Mouse (Mus musculus) megakaryocyte-erythroid progenitor cell, adult 5-6 weeks (primary cell): ENCODE measurements at regions not wholly inside any gene's neighbourhood (a gene's known extent, or its start where the extent isn't known, plus 50 kb on each side); places are given as distances from the start of the nearest gene placed in this dataset.

Experiments
- ATAC-seq: replicated peaks from 2 replicates; pipeline ENCODE4 v1.8.0; 2016; ENCODE audit warnings: mild to moderate bottlenecking, inconsistent platforms; ENCODE audit not compliant: severe bottlenecking, poor library complexity, low FRiP score, low TSS enrichment

DNA sequence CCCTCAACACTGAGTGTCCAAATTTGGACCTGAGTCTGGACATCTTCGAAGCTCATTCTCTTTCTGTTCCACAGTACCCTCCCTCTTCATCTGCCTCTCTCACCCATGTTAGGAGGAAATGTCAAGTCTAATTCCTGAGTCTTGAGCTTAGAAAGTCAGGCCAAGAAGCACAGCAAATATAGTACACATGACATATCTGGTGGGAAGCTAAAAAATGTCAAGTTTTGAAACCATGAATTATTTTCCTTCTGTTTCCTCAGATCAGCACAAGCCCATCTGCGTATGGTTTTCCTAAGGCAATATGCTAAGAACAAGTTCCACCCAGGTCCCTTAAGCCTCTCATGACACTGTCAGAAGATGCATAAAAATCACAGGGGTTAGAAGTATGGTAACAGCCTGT lies 553.6 kb upstream of the Cdh11 start:
- ATAC-seq: no peak

- no peak for ATAC-seq
Observed at GRCm38 (mm10) chr8:103339951-103340350, 554.5 kb upstream of the Cdh11 start.

DNA sequence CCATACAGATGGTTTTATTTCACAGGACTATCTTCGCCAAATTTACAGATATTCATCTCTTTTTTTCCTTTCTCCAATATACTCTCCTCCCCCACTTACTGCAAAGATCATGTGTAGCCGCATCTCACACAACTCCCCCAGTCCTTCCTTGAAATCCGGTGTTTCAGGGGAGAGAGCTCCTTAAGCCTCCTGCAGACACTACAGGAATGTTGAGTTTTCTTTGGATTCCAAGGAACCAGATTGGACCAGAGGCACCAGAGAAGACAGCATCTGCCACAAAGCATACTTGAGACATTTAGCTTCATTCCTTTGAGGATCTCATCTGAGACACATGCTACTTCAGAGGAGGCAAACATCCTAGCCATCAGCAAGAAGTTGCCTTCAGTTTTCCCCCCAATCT lies 558.4 kb upstream of the Cdh11 start:
- ATAC-seq: no peak

GRCm38 (mm10) chr8:103344871-103345270 lies 559.4 kb upstream of the Cdh11 start:
- ATAC-seq: no peak

DNA sequence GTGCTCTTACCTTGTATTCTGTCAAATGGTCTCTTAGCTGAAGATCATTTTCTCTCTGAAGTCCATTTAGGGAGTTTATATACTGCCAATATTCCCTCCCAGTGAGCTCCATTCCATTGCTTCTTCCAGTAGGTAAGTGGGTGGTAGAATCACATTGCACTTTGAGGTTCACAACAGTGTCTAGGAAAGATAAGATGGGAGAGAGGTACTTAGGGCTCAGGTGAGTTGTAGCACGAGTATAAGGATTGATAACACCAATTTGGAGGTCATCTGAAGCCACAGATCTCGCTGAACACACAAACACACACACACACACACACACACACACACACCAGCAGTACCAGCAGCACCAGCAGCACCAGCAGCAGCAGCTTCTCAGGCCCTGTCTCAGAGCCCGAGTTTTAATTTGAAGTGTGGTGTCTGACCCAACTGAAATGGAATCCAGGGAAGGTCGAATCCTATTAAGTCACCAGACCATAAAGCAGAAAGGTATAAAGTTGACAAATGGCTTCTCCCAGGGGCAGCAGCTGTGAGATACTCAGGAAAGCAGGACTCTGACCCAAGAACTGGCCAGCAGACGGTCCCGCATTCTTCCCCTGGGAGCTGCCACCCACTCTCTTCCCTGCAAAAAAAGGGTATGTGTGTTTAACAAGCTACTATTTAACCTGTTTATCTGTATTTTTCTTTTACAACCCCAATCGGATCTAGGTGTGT lies 561.9 kb upstream of the Cdh11 start:
- ATAC-seq: no peak

DNA sequence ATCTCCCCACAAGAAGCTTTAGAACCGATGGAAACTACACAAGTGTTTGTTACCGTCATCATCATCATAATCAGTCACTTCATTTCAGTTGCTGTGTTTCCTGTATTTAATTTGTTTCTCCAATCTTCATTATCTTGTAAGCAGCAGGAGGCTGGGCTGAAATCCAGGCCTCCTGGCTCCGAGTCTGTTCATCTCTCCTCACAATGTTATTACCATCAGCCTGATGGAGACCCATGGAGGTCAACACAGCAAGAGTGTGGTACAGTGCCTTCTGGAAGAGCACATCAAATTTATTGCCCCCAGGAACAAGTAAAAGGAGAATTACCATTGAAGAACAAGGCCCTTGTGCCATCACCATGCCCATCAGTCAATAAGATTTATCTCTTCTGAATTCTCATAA lies 576.3 kb upstream of the Cdh11 start:
- ATAC-seq: no peak

GRCm38 (mm10) chr8:103370394-103370793 lies 585.0 kb upstream of the Cdh11 start:
- ATAC-seq: no peak

DNA sequence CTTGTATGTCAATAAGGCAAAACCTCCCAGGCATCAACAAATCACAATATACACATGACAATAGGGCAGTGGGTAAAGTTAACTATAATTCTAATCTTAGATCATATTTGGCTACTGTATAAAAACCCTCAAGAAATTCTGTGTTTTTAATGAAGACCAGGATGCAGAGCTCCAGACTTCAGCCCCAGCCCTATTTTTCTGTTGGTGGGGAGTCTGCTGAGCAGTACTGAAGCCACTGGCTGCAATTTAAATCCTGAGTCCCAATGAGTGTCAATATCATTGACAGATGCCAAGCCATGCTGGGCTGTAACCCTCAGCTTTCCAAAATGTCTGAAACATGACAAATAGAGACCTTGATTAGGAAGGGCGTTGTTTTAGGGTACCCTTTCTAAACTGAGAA lies 587.6 kb upstream of the Cdh11 start:
- ATAC-seq: no peak

- no peak for ATAC-seq
Observed at GRCm38 (mm10) chr8:103374151-103374550, 588.7 kb upstream of the Cdh11 start.

- no peak for ATAC-seq
Observed at GRCm38 (mm10) chr8:103378545-103378944, 593.1 kb upstream of the Cdh11 start.

GRCm38 (mm10) chr8:103381575-103381974 lies 596.1 kb upstream of the Cdh11 start:
- no peak for ATAC-seq

DNA sequence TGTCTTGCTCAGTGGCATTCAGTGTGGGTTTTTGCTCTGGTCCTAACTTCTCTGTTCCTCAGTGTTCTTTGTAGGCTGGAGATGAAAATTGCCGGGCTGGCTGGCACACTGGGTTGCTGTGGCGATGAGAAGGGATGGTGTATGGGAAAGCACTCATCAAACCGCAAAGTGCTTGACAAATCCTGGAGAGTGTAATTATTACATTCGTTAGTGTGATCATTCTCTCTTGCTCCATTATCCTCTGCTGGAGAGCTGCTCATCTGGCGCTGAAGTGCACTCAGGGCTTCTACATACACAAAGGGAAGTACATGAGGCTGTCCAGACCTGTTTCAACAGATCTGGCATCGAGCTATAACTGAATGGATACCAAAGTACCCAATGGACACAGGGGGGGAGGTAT lies 605.9 kb upstream of the Cdh11 start:
- ATAC-seq: no peak

GRCm38 (mm10) chr8:103395316-103395715 lies 609.9 kb upstream of the Cdh11 start:
- no peak for ATAC-seq

DNA sequence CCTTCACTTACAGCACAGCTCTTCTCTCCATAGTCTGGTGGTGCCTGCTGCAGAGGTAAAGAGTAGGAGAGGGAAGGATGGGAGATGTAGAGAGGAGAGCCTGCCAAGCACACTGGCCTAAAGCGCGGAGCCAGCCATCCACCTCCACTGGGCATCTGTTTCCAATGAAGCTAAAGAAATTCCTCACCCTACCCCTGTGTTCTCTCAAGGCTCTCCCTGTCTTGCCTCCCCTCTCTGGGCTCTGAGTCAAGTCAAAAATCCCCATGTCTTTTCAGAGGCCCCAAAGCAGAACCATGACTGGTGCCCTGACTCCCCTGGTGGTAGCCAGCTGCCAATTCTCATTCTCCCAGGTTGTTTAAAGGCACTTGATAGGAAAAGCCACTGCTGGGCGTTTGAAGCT lies 612.7 kb upstream of the Cdh11 start:
- ATAC-seq: no peak

DNA sequence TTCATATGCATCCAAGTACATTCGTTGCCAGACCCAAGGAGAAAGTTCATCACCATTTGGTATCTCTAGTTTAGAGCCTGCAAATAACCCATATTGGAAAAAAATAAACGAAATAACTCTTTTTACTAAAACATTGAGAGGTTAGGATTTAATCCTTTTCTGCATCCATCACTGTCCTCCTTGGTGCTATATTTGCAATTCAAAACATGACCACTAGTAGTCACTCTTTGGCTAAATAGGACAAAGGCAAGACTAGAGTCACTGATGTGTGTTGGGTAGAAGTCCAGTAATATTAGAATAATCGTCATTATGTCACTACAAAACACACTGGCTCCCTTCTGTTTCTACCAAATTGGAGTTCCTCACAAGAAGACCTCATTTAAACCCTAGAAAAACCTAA lies 614.0 kb upstream of the Cdh11 start:
- ATAC-seq: no peak

GRCm38 (mm10) chr8:103400143-103400542 lies 614.7 kb upstream of the Cdh11 start:
- no peak for ATAC-seq

DNA sequence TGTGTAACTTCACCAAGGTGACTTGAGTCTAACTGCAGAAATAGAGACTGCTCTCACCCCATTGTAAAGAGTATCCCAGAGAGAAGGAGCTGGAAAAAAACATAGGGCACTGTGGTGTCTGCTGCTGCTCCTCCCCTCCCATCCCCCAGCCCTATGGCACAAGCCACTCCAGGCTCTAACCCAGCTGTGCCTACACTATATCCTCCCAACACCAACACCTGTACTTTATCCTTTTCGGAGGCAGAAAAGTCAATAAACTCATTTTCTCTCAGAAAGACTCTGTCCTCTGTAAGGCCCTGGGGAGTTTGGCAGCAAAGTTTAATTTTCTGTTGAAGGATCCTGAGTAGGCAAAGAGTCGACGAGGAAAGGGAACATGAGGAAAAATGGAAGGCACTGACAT lies 617.3 kb upstream of the Cdh11 start:
- ATAC-seq: no peak

DNA sequence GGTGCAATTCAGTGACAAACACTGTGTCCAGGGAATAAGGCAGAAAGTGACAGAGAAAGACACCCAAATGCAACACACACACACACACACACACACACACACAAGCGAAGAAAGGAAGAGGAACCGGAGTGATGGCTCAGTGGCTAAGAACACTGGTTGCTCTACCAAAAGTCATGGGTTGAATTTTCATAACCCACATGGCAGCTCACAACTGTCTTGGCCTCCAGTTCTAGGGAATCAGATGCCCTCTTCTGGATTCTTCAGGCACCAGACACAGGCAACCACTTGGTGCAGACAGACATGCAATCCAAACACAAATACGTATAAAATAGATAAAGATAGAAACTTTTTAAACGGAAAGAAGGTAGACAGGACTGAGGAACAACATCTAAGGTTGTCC lies 618.4 kb upstream of the Cdh11 start:
- no peak for ATAC-seq

DNA sequence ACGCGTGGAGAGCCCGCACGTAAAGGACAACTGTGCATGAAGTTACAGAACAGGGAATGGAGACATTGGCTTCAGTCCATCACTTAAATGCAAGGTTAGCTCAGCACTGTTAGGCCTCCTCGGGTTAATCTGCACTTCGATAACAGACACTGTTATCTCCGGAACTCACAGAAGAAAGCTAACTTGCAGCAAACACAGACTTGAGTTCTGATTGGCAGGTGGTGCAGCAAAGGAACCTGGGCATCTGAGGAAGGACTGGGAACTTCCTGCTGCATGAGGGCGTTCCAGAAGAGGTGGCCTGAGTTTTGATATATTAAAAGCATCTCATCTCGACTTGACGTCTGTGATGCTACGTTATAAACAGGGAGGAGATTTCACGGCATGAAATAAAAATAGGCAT lies 620.3 kb upstream of the Cdh11 start:
- ATAC-seq: no peak

DNA sequence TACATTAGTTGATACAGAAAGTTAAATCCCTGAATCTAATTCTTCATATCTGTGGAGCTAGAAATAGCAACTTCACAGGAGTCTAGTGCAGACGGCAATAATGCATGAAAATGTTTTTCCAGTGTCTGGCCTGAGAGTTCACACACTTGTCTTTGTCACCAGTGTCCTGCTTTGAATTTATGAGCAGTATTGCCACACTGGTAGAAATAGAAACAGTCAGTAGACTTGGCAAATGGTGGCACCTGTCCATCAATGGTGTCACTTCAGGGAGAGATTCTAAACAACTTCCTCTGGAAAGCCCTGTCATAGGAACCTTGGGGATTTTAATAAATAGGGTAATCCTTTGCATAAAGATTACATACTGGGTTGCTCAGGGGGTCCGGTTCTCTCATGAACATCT lies 621.5 kb upstream of the Cdh11 start:
- ATAC-seq: no peak

DNA sequence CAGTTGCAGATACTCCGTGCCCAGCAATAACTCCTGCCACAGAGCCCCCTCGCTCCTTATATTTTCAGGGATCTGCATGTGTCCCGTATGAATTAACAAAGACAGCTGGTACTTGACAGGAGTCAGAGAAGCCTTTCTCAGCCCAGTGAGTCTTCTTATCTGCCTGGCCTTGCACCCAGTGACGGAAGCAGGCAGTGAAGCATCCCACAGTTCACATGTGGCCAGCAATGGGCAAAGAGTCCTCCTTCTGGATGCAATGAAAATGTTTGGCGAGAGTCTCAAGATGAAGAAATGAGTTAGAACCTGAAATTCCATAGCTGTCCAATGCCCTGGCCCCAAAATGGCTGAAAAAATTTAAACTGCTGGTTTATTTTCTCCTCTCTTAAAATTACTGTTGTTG lies 622.2 kb upstream of the Cdh11 start:
- no peak for ATAC-seq

GRCm38 (mm10) chr8:103408411-103408810 lies 623.0 kb upstream of the Cdh11 start:
- no peak for ATAC-seq
